Mouse (Mus musculus) C2C12 (cell line): ENCODE data around the gene Vnn3. TPM values are rescaled to one million over a fixed set of nuclear protein-coding genes. Genes with fewer than 3 reads are reported as not detected.
A peak's percentile ranks its signal among the peaks of the same experiment; 100 is the strongest.

Experiments
- H3K27me3 ChIP-seq: one replicate; pipeline ENCODE4 v1.6.1; 2011; ENCODE audit not compliant: control insufficient read depth, insufficient read depth, insufficient read length
- H3K36me3 ChIP-seq: one replicate; pipeline ENCODE4 v1.6.1; 2011; ENCODE audit not compliant: control insufficient read depth, insufficient read depth
- H3K4me3 ChIP-seq: one replicate; pipeline ENCODE4 v1.5.1; 2011; ENCODE audit warnings: mild to moderate bottlenecking, control low read depth; ENCODE audit not compliant: poor library complexity, insufficient read depth, severe bottlenecking
- H3K79me2 ChIP-seq: one replicate; pipeline ENCODE4 v1.6.1; 2011; ENCODE audit not compliant: control insufficient read depth, insufficient read depth
- H3K79me3 ChIP-seq: one replicate; pipeline ENCODE4 v1.6.1; 2011; ENCODE audit warnings: low read depth, control low read depth
- H3ac ChIP-seq: one replicate; pipeline ENCODE3; 2011; ENCODE audit warnings: low read depth; ENCODE audit not compliant: control insufficient read depth, insufficient read length
- CEBPB ChIP-seq: IDR thresholded peaks from one replicate; pipeline ENCODE4 v1.6.1; 2011; ENCODE audit warnings: low read depth, mild to moderate bottlenecking, control low read depth, moderate library complexity
- CTCF ChIP-seq: IDR thresholded peaks from one replicate; pipeline ENCODE4 v1.5.1; 2011; ENCODE audit not compliant: control insufficient read depth, insufficient read depth, insufficient read length
- FOSL1 ChIP-seq: IDR thresholded peaks from one replicate; pipeline ENCODE4 v1.8.0; 2011; ENCODE audit warnings: mild to moderate bottlenecking, low read length; ENCODE audit not compliant: poor library complexity, insufficient read depth, severe bottlenecking
- MAX ChIP-seq: IDR thresholded peaks from one replicate; pipeline ENCODE4 v1.6.1; 2011; ENCODE audit warnings: mild to moderate bottlenecking, control low read depth
- MYOD1 ChIP-seq: IDR thresholded peaks from one replicate; pipeline ENCODE4 v1.6.1; 2011; ENCODE audit warnings: low read depth; ENCODE audit not compliant: control insufficient read depth, insufficient read length
- MYOG ChIP-seq: IDR thresholded peaks from one replicate; pipeline ENCODE4 v1.6.1; 2011; ENCODE audit not compliant: control insufficient read depth, insufficient read length; ENCODE audit errors: extremely low read depth
- USF1 ChIP-seq: IDR thresholded peaks from one replicate; pipeline ENCODE4 v1.6.1; 2011; ENCODE audit warnings: low read depth, mild to moderate bottlenecking, control low read depth, moderate library complexity
- polyA plus RNA-seq: library from polyadenylated mRNA; unstranded; fragments of >200 nt; fragmentation: generic; extraction: Trizol; gene quantifications from one replicate; pipeline ENCODE4 v1.2.1, GENCODE M21; 2012; ENCODE audit warnings: missing spikeins

Gene Vnn3
- polyA plus RNA-seq, 1 experiment, result not detected

DNA sequence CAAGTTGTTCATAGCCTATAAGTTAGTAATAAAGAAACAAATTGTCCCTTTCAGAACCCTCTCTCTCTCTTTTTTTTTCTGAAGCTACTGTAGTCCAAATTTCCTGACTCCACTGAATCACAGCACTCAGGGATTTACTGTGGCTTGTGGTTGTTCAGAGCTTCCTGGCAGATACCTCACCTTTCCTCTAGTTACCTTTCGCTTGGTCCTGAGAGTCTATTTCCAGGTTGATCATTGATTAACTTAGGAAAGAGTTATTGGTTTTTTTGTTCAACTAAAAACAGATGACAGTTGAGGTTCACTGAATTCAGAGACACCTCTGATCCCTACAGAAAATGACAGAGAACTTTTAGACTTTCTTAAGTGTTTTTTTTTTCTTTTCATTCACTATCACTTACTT lies 33.6 kb downstream of the Vnn3 start:
- H3K27me3 ChIP-seq, result no peaks in the 10 kb centered on the region
- no peak for TF ChIP-seq CEBPB
- no peak for TF ChIP-seq MAX
- no peak for TF ChIP-seq MYOD1
- no peak for TF ChIP-seq CTCF
- no peak for TF ChIP-seq FOSL1
- TF ChIP-seq MYOG, result no peak
- TF ChIP-seq USF1, result no peak
- no peak overlapping the region for H3K4me3 ChIP-seq
- no peaks in the 10 kb centered on the region for H3K36me3 ChIP-seq
- no peak overlapping the region for H3ac ChIP-seq
- no peaks in the 10 kb centered on the region for H3K79me2 ChIP-seq
- H3K79me3 ChIP-seq, result no peaks in the 10 kb centered on the region

DNA sequence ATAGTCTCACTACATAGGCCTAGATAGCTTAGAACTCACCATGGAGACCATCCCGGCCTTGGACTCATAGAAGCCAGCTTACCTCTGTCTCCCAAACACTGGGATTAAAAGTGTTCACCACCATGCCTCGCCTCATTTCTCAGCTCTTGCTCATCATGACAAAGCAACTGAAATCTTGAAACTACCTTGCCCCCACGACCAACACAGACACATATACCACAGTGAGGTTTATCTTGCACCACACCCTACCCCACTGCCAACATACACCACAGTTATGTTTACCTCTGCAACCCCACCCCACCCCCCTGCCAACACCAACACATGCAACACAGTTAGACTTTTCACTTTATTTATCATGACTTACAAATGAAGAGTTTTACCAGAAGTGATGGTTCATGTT lies 34.8 kb downstream of the Vnn3 start:
- no peaks in the 10 kb centered on the region for H3K27me3 ChIP-seq
- H3K36me3 ChIP-seq, result no peaks in the 10 kb centered on the region
- H3ac ChIP-seq, result no peak overlapping the region
- no peak for TF ChIP-seq CEBPB
- no peak for TF ChIP-seq MAX
- no peak for TF ChIP-seq CTCF
- TF ChIP-seq FOSL1, result no peak
- no peak for TF ChIP-seq MYOG
- TF ChIP-seq MYOD1, result no peak
- no peak for TF ChIP-seq USF1
- H3K4me3 ChIP-seq, result no peak overlapping the region
- H3K79me3 ChIP-seq, result no peaks in the 10 kb centered on the region
- no peaks in the 10 kb centered on the region for H3K79me2 ChIP-seq

DNA sequence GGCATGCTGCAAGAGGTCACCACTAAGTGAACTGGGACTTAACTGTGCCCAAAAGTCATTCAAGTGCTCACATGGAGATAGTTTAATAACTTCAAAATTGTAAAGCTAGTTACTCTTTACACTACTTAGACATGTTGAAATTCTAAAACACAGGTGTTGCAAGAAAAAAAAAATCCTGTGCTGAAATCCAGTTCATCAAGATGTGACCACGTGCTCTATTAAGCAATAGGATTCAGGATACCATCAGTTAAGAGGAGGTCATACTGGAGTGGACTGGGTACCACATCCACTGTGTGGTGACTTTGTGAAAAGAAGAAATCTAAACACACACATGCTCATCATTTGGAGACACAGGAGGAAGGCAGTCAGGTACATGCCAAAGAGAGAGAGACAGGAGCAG lies 41.7 kb downstream of the Vnn3 start:
- H3K27me3 ChIP-seq, result no peaks in the 10 kb centered on the region
- H3ac ChIP-seq, result no peak overlapping the region
- no peaks in the 10 kb centered on the region for H3K36me3 ChIP-seq
- H3K79me3 ChIP-seq, result no peaks in the 10 kb centered on the region
- H3K4me3 ChIP-seq, result no peak overlapping the region
- TF ChIP-seq FOSL1 (no peak), MYOG (no peak)
- H3K79me2 ChIP-seq, result no peaks in the 10 kb centered on the region

DNA sequence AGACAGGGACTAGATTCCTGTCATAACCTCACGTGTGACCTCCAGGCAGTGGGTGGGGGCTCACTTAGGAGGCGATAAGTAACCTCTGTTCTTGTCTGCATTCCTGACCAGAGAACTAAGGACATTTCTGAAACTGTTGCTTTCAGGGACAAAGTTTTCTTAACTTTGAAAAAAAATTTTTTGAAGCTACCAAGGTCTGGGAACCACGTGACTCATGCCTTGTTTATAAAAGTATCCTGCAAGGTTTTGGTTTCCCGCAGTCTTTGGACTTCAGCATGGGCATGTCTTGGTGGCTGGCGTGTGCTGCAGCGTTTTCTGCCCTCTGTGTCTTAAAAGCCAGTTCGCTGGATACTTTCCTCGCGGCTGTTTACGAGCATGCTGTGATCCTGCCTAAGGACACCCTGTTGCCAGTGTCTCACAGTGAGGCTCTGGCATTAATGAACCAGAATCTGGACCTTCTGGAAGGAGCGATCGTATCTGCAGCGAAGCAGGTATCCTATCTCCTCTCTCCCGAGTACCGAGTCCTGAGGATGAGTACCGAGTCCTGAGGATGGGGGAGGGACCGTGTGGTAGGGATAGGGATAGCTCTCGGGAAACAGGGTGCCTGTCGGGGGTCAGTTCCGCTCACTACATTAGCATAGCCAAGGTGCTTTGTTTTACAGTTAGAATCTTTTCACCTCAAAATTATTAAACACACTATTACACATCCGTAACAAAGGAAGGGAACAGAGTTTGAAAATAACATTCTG lies 43.5 kb downstream of the Vnn3 start, which contains the start of gene Vnn1:
TSS of gene Vnn1 (plus strand) at position 88 of the 749 bp plus-strand sequence.
- TF ChIP-seq USF1 (peak; percentile 64), CTCF (no peak), MYOD1 (no peak)
- no peaks in the 10 kb centered on the region for H3K36me3 ChIP-seq
- H3K27me3 ChIP-seq, result no peaks in the 10 kb centered on the region
- H3K79me3 ChIP-seq, result no peaks in the 10 kb centered on the region
- H3K4me3 ChIP-seq, result no peak within 1 kb of the TSS
- H3ac ChIP-seq, result no peak within 1 kb of the TSS
- H3K79me2 ChIP-seq, result no peaks in the 10 kb centered on the region

DNA sequence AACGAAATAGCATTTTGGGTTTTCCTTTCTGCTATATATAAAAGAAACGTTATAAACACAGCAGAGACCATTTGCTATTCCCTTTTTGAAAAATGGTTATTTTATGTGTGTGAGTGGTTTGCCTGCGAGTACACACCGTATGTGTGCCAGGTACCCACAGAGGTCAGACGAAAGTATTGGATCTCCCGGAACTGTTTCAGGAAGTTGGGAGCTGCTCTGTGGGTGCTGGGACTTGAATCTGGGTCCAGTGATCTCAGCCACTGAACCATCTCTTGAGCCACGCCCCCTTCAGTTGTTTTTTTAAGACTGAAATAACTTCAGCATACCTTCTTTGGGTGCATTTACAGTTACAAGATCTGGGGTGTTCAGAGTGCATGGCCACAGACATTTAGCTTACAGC lies 44.1 kb downstream of the Vnn3 start:
- Histone ChIP-seq H3K79me3 (no peaks in the 10 kb centered on the region), H3K4me3 (no peak overlapping the region), H3K79me2 (no peaks in the 10 kb centered on the region), H3K36me3 (no peaks in the 10 kb centered on the region), H3K27me3 (no peaks in the 10 kb centered on the region), H3ac (no peak overlapping the region)
- TF ChIP-seq FOSL1 (no peak), MYOG (no peak), CEBPB (no peak), MYOD1 (no peak), CTCF (no peak), USF1 (no peak), MAX (no peak)

DNA sequence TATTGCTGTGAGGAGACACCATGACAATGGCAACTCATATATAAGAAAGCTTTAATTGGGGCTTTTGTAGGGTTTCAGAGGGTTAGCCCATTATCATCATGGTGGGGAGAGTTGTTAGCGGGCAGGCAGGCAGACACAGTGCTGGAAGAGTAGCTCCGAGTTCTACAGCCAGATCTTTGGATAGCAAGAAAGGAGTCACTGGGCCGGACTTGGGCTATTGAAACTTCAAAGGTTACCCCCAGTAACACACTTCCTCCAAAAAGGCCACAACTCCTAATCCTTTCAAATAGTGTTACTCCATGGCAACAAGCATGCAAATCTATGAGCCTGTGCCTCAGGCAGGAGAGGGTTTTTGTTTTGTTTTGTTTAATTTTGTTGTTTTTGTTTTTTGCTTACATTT lies 49.9 kb downstream of the Vnn3 start:
- Histone ChIP-seq H3K27me3 (peaks cover 7% of the 10 kb centered on the region), H3ac (no peak overlapping the region), H3K79me2 (no peaks in the 10 kb centered on the region), H3K79me3 (no peaks in the 10 kb centered on the region), H3K36me3 (no peaks in the 10 kb centered on the region), H3K4me3 (no peak overlapping the region)
- TF ChIP-seq FOSL1 (no peak), MAX (no peak), USF1 (no peak), CTCF (no peak), CEBPB (no peak), MYOG (no peak), MYOD1 (no peak)
